Mouse (Mus musculus): ENCODE data around the gene Ccno. TPM values are rescaled to one million over a fixed set of nuclear protein-coding genes. Genes with fewer than 3 reads are reported as not detected.

The Ccno gene
- polyA plus RNA-seq, 1 experiment from 2014 or later, result 1.4 TPM

GRCm38 (mm10) chr13:112987991-112988390, 389 bp downstream of the Ccno start:
- H3K27ac ChIP-seq (replicated peaks), result no peak overlapping the region
- peak overlapping the region; percentile 94 for H3K4me2 ChIP-seq
- H3K4me1 ChIP-seq (replicated peaks), result peaks cover 35% of the 10 kb centered on the region
- H3K27me3 ChIP-seq, result peaks cover 69% of the 10 kb centered on the region
- no peaks in the 10 kb centered on the region for H3K36me3 ChIP-seq
- peak; percentile 50; the same call in 1 of the 2 replicates for ATAC-seq (ENCODE audit: low FRiP score, low read depth)
- under 1% methylated on average over 39 of the region's 39 CpGs for WGBS
- H3K4me3 ChIP-seq, result peak overlapping the region; percentile 48
- no peaks in the 10 kb centered on the region for H3K9me3 ChIP-seq
- peak overlapping the region; percentile 38 for H3K9ac ChIP-seq

DNA sequence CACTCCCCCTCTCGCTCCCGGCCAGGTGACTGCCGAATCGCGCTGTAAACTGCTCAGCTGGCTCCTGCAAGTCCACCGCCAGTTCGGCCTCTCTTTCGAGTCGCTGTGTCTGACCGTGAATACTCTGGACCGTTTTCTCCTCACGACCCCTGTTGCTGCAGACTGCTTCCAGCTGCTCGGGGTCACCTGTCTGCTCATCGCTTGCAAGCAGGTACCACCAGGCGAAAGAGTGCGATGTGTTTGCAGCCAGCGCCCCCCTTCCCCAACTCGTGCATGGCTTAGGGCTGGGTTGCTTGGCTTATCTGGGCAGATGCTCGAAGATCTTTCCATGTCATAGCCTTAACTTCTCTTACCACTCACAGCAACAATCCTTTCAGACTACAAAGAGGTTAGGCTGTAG, 1.3 kb downstream of the Ccno start:
- no peaks in the 10 kb centered on the region for H3K36me3 ChIP-seq
- no peaks in the 10 kb centered on the region for H3K9me3 ChIP-seq
- under 1% methylated on average over 19 of the region's 19 CpGs for WGBS
- peak overlapping the region; percentile 94 for H3K4me2 ChIP-seq
- peaks cover 44% of the 10 kb centered on the region for H3K4me1 ChIP-seq (replicated peaks)
- no peak overlapping the region for H3K27ac ChIP-seq (replicated peaks)
- H3K4me3 ChIP-seq, result peak overlapping the region; percentile 48
- no peak overlapping the region for H3K9ac ChIP-seq
- no peak for ATAC-seq (ENCODE audit: low FRiP score, low read depth)
- H3K27me3 ChIP-seq, result peaks cover 77% of the 10 kb centered on the region

GRCm38 (mm10) chr13:112989541-112989940, 1.9 kb downstream of the Ccno start:
- Histone ChIP-seq H3K4me2 (peak overlapping the region; percentile 10; the same call in 1 of the 2 replicates), H3K4me1 (replicated peaks) (peaks cover 50% of the 10 kb centered on the region), H3K27ac (replicated peaks) (no peak overlapping the region), H3K9me3 (no peaks in the 10 kb centered on the region), H3K36me3 (no peaks in the 10 kb centered on the region), H3K4me3 (peak overlapping the region; percentile 15; the same call in 1 of the 2 replicates), H3K27me3 (peaks cover 78% of the 10 kb centered on the region), H3K9ac (no peak overlapping the region)
- under 1% methylated on average over 23 of the region's 23 CpGs for WGBS
- no peak for ATAC-seq (ENCODE audit: low FRiP score, low read depth)

DNA sequence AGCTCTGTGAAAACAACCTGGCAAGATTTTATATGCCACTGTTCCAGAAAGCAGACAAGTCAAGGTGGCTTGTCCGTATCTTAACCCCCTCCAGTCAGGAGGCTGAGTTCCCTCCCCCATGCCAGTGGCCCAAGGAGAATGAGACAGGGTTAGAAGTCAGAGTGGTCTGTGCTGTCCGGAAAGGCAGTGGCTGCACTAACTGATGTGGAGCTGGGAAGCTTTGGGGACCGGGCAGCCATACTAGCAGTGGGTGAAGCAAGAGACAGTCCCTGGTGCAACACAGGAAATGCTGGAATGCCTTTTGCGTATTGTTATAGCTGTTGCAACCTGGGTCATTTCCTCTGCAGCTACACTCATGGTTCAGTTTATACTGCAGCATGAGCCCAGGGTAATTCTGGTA, 2.7 kb downstream of the Ccno start:
- Histone ChIP-seq H3K9ac (no peak overlapping the region), H3K27me3 (peaks cover 84% of the 10 kb centered on the region), H3K4me3 (no peak overlapping the region), H3K36me3 (no peaks in the 10 kb centered on the region), H3K4me1 (replicated peaks) (peaks cover 51% of the 10 kb centered on the region), H3K4me2 (no peak overlapping the region), H3K9me3 (no peaks in the 10 kb centered on the region), H3K27ac (replicated peaks) (no peak overlapping the region)
- no peak for ATAC-seq (ENCODE audit: low FRiP score, low read depth)
- WGBS, result 10% methylated on average over 4 of the region's 4 CpGs

- H3K4me1 ChIP-seq (replicated peaks), result peaks cover 34% of the 10 kb centered on the region
- no peak within 1 kb of the TSS for H3K27ac ChIP-seq (replicated peaks)
- peak within 1 kb of the TSS; percentile 46 for H3K4me3 ChIP-seq
- H3K9me3 ChIP-seq, result no peaks in the 10 kb centered on the region
- peak; percentile 44 for ATAC-seq (ENCODE audit: low FRiP score, low read depth)
- WGBS, result under 1% methylated on average over 63 of the region's 63 CpGs
- H3K4me2 ChIP-seq, result peak within 1 kb of the TSS; percentile 92
- peaks cover 86% of the 10 kb centered on the region for H3K27me3 ChIP-seq
- H3K36me3 ChIP-seq, result no peaks in the 10 kb centered on the region
- peak within 1 kb of the TSS; percentile 37; the same call in 1 of the 2 replicates for H3K9ac ChIP-seq
Measured at GRCm38 (mm10) chr13:112993531-112994152, 6.0 kb downstream of the Ccno start, which contains the start of gene Mcidas. TSS of gene Mcidas (plus strand) at chr13:112993845.

DNA sequence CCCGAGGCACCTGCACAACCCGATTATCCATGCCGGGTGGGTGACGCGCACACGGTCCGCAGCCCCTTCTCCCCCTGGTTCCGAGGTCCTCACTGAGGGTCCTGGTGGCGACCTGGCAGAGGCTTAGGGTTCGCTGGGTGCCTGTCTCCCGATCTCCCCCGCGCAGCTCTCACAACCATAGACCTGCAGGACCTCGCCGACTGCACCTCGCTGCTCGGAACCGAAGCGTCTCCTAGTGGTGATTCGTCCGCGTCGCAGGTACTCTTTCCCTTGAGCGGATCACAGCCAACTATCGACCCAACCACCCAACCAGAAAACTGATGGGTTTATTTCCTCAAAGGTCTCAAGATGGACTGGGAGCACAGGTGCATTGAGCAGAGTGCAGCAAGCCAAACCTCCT, 6.6 kb downstream of the Ccno start:
- Histone ChIP-seq H3K27me3 (peaks cover 80% of the 10 kb centered on the region), H3K4me3 (peak overlapping the region; percentile 46), H3K27ac (replicated peaks) (no peak overlapping the region), H3K4me1 (replicated peaks) (peaks cover 34% of the 10 kb centered on the region), H3K9ac (0 out of 2 replicates have a peak overlapping the region, but pooled peaks have one; percentile 37), H3K9me3 (no peaks in the 10 kb centered on the region), H3K4me2 (peak overlapping the region; percentile 92), H3K36me3 (no peaks in the 10 kb centered on the region)
- peak; percentile 38; the same call in 1 of the 2 replicates for ATAC-seq (ENCODE audit: low FRiP score, low read depth)
- 1% methylated on average over 25 of the region's 25 CpGs for WGBS

GRCm38 (mm10) chr13:112996407-112996806, 8.8 kb downstream of the Ccno start:
- H3K36me3 ChIP-seq, result no peaks in the 10 kb centered on the region
- H3K9me3 ChIP-seq, result no peaks in the 10 kb centered on the region
- peaks cover 79% of the 10 kb centered on the region for H3K27me3 ChIP-seq
- no peak overlapping the region for H3K9ac ChIP-seq
- 64% methylated on average over 4 of the region's 4 CpGs for WGBS
- H3K4me1 ChIP-seq (replicated peaks), result peaks cover 30% of the 10 kb centered on the region
- H3K27ac ChIP-seq (replicated peaks), result no peak overlapping the region
- H3K4me2 ChIP-seq, result no peak overlapping the region
- H3K4me3 ChIP-seq, result no peak overlapping the region
- ATAC-seq (ENCODE audit: low FRiP score, low read depth), result no peak

DNA sequence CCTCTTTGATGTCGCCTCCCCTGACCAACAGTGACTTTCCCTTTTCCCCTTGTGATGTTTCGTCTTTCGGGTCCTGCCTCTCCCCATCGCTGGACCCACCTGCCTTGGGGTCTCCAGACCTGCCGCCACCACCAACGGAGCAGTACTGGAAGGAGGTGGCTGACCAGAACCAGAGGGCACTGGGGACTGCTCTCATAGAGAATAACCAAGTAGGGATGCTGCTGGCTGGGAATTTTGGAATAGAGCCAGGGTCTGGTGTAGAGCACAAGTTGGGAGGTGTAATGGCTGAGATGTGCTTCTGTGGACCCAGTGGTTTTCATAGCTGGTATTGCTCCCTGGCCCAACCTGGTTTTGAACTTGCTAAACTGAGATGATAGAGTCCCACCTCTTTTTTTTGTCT, 9.8 kb downstream of the Ccno start:
- H3K4me1 ChIP-seq (replicated peaks), result peaks cover 30% of the 10 kb centered on the region
- ATAC-seq (ENCODE audit: low FRiP score, low read depth), result no peak
- H3K27me3 ChIP-seq, result peaks cover 80% of the 10 kb centered on the region
- H3K4me2 ChIP-seq, result no peak overlapping the region
- 67% methylated on average over 6 of the region's 6 CpGs for WGBS
- H3K27ac ChIP-seq (replicated peaks), result no peak overlapping the region
- no peak overlapping the region for H3K4me3 ChIP-seq
- H3K9me3 ChIP-seq, result no peaks in the 10 kb centered on the region
- H3K36me3 ChIP-seq, result no peaks in the 10 kb centered on the region
- H3K9ac ChIP-seq, result no peak overlapping the region

GRCm38 (mm10) chr13:112998427-112999201, 11.0 kb downstream of the Ccno start:
- no peaks in the 10 kb centered on the region for H3K36me3 ChIP-seq
- no peaks in the 10 kb centered on the region for H3K9me3 ChIP-seq
- H3K4me1 ChIP-seq (replicated peaks), result peaks cover 23% of the 10 kb centered on the region
- peak overlapping the region; percentile 64 for H3K9ac ChIP-seq
- peak overlapping the region; percentile 99 for H3K4me2 ChIP-seq
- H3K27me3 ChIP-seq, result peaks cover 72% of the 10 kb centered on the region
- peak overlapping the region; percentile 56 for H3K4me3 ChIP-seq
- ATAC-seq (ENCODE audit: low FRiP score, low read depth), result peak; percentile 67
- peak overlapping the region; percentile 47 for H3K27ac ChIP-seq (replicated peaks)
- WGBS, result under 1% methylated on average over 46 of the region's 46 CpGs

GRCm38 (mm10) chr13:113000090-113000489, 12.5 kb downstream of the Ccno start:
- Histone ChIP-seq H3K4me1 (replicated peaks) (peaks cover 13% of the 10 kb centered on the region), H3K36me3 (no peaks in the 10 kb centered on the region), H3K27me3 (peaks cover 57% of the 10 kb centered on the region)

GRCm38 (mm10) chr13:113000576-113001318, 13.1 kb downstream of the Ccno start:
- Histone ChIP-seq H3K4me3 (no peak overlapping the region), H3K27ac (replicated peaks) (no peak overlapping the region), H3K36me3 (no peaks in the 10 kb centered on the region), H3K27me3 (peaks cover 50% of the 10 kb centered on the region), H3K4me2 (no peak overlapping the region), H3K9ac (no peak overlapping the region), H3K4me1 (replicated peaks) (peaks cover 13% of the 10 kb centered on the region), H3K9me3 (no peaks in the 10 kb centered on the region)
- WGBS, result 77% methylated on average over 9 of the region's 9 CpGs
- no peak for ATAC-seq (ENCODE audit: low FRiP score, low read depth)

More at GRCm38 (mm10) chr13:113000090-113000489, 12.5 kb downstream of the Ccno start:
- no peak for ATAC-seq (ENCODE audit: low FRiP score, low read depth)
- Histone ChIP-seq H3K9me3 (no peaks in the 10 kb centered on the region), H3K4me3 (no peak overlapping the region), H3K27ac (replicated peaks) (no peak overlapping the region), H3K4me2 (no peak overlapping the region), H3K9ac (no peak overlapping the region)
- WGBS, result 86% methylated on average over 3 of the region's 3 CpGs

GRCm38 (mm10) chr13:113012683-113013082, 25.1 kb downstream of the Ccno start:
- no peaks in the 10 kb centered on the region for H3K36me3 ChIP-seq
- H3K4me2 ChIP-seq, result no peak overlapping the region
- no peaks in the 10 kb centered on the region for H3K4me1 ChIP-seq (replicated peaks)
- H3K9ac ChIP-seq, result no peak overlapping the region
- 87% methylated on average over 6 of the region's 6 CpGs for WGBS
- no peak overlapping the region for H3K4me3 ChIP-seq
- H3K27me3 ChIP-seq, result no peaks in the 10 kb centered on the region
- H3K9me3 ChIP-seq, result no peaks in the 10 kb centered on the region
- no peak for ATAC-seq (ENCODE audit: low FRiP score, low read depth)
- H3K27ac ChIP-seq (replicated peaks), result no peak overlapping the region

All from hindbrain, embryonic 15.5 days (tissue).